Mouse (Mus musculus) bone marrow macrophage, adult 2 months (primary cell): ENCODE measurements around the gene Stac2. TPM values are rescaled to one million over a fixed set of nuclear protein-coding genes. Genes with fewer than 3 reads are reported as not detected.
A peak's percentile ranks its signal among the peaks of the same experiment; 100 is the strongest.

Experiments used
- H3K27ac ChIP-seq: 2 replicates; pipeline ENCODE4 v1.5.1; 2012; ENCODE audit warnings: low read depth, low read length; ENCODE audit not compliant: insufficient read depth
- H3K4me1 ChIP-seq: 2 replicates; pipeline ENCODE4 v1.6.1; 2012; ENCODE audit warnings: low read length; ENCODE audit not compliant: control insufficient read depth, insufficient read depth
- H3K4me3 ChIP-seq: 2 replicates; pipeline ENCODE4 v1.5.1; 2012; ENCODE audit warnings: mild to moderate bottlenecking, low read length, moderate library complexity; ENCODE audit not compliant: insufficient read depth
- CTCF ChIP-seq: IDR thresholded peaks from 2 replicates; pipeline ENCODE4 v1.5.1; 2012; ENCODE audit warnings: low read depth, mild to moderate bottlenecking, low read length, moderate library complexity
- POLR2A ChIP-seq: IDR thresholded peaks from 2 replicates; pipeline ENCODE4 v1.6.1; 2012; ENCODE audit warnings: mild to moderate bottlenecking, low read depth, low read length, borderline replicate concordance
- polyA plus RNA-seq: library from polyadenylated mRNA; stranded (reverse); fragments of >200 nt; gene quantifications from 2 replicates; pipeline ENCODE4 v1.2.4, GENCODE M21; 2012; ENCODE audit not compliant: missing spikeins, insufficient read depth, insufficient read length

Stac2 gene
- polyA plus RNA-seq = 4.1 and 4.3 TPM in 2 replicates

- Histone ChIP-seq H3K4me1 (peaks cover 34% of the 10 kb centered on the region), H3K4me3 (peak within 1 kb of the TSS; percentile 63), H3K27ac (peak within 1 kb of the TSS; percentile 50)
- TF ChIP-seq CTCF (no peak), POLR2A (no peak)
Observed at GRCm38 (mm10) chr11:98052989-98053834, at the start of gene Stac2. Gene Stac2 (minus strand): TSS chr11:98053462.

- Histone ChIP-seq H3K4me3 (no peak overlapping the region), H3K4me1 (no peaks in the 10 kb centered on the region), H3K27ac (no peak overlapping the region)
- TF ChIP-seq POLR2A (no peak), CTCF (no peak)
Observed at GRCm38 (mm10) chr11:98101332-98101731, 48.1 kb upstream of the Stac2 start.

DNA sequence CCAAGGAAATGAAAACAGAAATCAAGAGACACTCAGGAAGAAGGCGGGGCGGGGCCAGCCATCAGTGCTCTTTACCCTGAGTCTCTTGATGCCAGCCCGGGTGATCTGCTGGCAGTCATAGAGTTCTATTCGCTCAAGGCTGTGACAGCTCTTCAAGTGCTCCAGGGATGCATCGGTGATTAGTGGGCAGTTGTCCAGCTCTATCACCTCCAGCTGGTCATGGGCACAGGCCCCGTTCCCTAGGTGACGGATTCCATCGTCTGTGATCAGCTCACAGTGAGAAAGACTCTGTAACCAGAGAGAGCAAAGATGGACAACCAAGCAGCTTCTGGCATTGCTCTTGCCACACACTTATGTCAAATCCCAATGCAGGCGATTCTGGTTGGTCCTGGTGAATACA, 37.3 kb upstream of the Stac2 start:
- H3K27ac ChIP-seq = no peak overlapping the region
- no peak overlapping the region for H3K4me3 ChIP-seq
- no peak for TF ChIP-seq CTCF
- no peaks in the 10 kb centered on the region for H3K4me1 ChIP-seq

DNA sequence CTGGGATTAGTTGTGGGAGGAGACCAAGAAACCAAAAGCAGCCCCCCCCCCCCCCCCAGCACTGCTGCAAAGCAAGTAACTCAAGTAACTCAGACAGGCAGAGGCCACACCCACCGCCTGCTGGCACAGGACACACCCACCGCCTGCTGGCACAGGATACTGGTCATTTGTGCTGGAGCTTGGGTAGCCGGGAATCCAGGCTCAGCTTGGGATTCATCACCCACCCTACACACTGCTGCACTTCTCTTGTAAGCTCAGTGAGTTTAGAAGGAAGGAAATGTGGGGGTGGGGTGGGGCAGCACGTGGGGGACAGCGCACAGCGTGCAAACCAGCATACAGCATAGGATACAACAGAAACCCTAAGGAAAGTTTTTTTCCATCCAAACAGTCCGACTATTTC, 35.0 kb upstream of the Stac2 start:
- TF ChIP-seq POLR2A (no peak), CTCF (no peak)
- no peaks in the 10 kb centered on the region for H3K4me1 ChIP-seq
- H3K4me3 ChIP-seq = no peak overlapping the region
- no peak overlapping the region for H3K27ac ChIP-seq

- TF ChIP-seq POLR2A (no peak), CTCF (no peak)
Observed at GRCm38 (mm10) chr11:98086574-98086973, 33.3 kb upstream of the Stac2 start.

DNA sequence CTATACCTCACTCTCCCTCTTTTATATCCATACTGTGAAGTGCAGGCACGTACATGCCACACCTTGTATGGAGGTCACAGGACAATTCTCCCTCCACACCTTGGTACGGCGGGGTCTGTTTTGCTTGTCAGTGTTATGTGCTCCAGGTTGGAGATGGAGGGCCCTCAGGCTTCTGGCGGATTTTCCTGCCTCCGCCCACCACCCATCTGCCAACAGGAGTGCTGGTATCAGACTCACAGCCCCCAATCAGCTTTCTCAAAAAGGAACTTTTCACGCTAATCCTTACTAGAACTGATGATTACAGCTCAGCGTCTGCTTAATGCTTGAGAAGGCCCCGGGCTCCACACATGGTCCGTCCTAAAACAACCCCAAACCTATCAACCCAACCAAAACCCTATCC, 32.9 kb upstream of the Stac2 start:
- peaks cover 4% of the 10 kb centered on the region; the same call in 1 of the 2 replicates for H3K4me1 ChIP-seq
- TF ChIP-seq CTCF (no peak), POLR2A (no peak)

More at GRCm38 (mm10) chr11:98086574-98086973, 33.3 kb upstream of the Stac2 start:
- no peak overlapping the region for H3K27ac ChIP-seq
- no peak overlapping the region for H3K4me3 ChIP-seq
- H3K4me1 ChIP-seq = peaks cover 4% of the 10 kb centered on the region; the same call in 1 of the 2 replicates

DNA sequence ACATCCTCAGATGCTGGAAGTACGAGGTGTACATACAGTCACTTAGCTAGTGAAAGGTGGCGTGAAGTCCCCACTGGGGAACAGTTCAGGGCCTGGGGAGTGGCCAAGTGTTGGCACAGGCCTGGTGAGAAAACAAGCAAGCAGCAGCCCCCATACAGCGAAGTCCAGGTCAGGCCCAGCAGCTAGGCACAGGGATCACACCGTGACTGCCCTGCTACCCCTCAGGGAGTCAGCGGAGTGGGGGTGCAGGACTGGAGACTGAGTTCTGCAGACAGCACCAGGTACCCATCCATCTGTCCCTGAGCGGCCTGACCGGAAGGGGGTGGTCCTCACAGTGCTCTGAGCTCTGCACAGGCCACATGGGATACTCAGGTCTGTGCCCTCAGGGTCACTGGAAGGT, 29.5 kb upstream of the Stac2 start:
- TF ChIP-seq CTCF (no peak), POLR2A (no peak)
- H3K4me3 ChIP-seq = no peak overlapping the region
- no peak overlapping the region for H3K27ac ChIP-seq
- peaks cover 4% of the 10 kb centered on the region; the same call in 1 of the 2 replicates for H3K4me1 ChIP-seq

More for the DNA sequence above, 32.9 kb upstream of the Stac2 start:
- H3K27ac ChIP-seq = no peak overlapping the region
- no peak overlapping the region for H3K4me3 ChIP-seq

- Histone ChIP-seq H3K4me1 (peaks cover 4% of the 10 kb centered on the region; the same call in 1 of the 2 replicates), H3K4me3 (no peak overlapping the region), H3K27ac (no peak overlapping the region)
- TF ChIP-seq CTCF (no peak), POLR2A (no peak)
Observed at GRCm38 (mm10) chr11:98080450-98080849, 27.2 kb upstream of the Stac2 start.

DNA sequence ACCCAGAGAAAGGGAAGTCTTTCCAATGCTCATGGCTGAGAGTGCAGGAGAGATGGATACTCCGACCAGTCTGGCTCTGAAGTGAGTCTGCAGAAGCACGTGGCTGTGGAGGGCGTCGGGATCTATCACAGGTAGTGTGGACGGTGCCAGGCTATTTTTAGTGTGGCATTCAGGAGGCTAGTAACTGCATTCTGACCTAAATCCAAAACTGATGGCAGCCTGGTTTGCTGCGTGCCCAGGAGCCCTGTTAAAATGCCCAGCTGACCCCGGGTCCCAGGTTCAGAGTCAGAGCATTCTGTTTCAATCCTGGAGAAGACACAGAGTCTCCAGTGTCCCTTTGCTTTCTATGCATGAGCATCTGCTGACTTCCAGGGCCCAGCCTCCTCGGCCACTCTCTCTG, 23.8 kb upstream of the Stac2 start:
- Histone ChIP-seq H3K4me3 (no peak overlapping the region), H3K4me1 (no peaks in the 10 kb centered on the region), H3K27ac (no peak overlapping the region)
- TF ChIP-seq CTCF (no peak), POLR2A (no peak)

GRCm38 (mm10) chr11:98075195-98075808, 22.0 kb upstream of the Stac2 start:
- no peaks in the 10 kb centered on the region for H3K4me1 ChIP-seq
- H3K4me3 ChIP-seq = no peak overlapping the region
- TF ChIP-seq CTCF = peak; percentile 71
- no peak for TF ChIP-seq POLR2A
- H3K27ac ChIP-seq = no peak overlapping the region
